In the genomic region with DNA sequence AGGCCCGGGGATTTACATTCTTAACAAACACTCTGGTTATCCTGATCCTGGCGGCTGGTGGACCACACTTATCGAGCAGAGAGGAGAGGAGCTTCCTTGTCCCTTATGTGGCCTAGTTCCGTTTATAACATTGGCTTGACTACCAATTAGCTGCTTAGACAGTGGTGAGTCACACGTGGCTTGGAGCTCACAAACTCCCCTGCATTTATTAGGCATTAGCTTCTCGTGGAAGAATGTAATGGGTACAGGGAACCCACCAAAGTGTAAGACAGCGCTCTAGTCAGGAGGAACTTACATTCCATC, we compare ENCODE assay signal across 17 mouse cellular contexts.
DNase-seq lines count a peak whose midpoint lies in the region; ATAC-seq lines count a peak whose summit lies in the region.
"Had no signal": no experiment of that assay in that cellular context is flagged by ENCODE, and none has a peak within 500 bp of the region (broad histone marks: within the 10 kb centered on the region; RNA-seq: fewer than 3 reads in every experiment).

No protein-coding gene starts in this region.

- ATAC-seq in heart, embryonic 13.5 days (ENCODE audit: extremely low read depth, insufficient number of reproducible peaks, low FRiP score, low TSS enrichment), result no peak
- ATAC-seq in intestine, embryonic 16.5 days, result peak; percentile 31; the same call in 1 of the 2 replicates
- ATAC-seq: midbrain, embryonic 16.5 days had no signal

- DNase-seq in heart, embryonic 10.5 days (ENCODE audit: low spot score), result no peak
- DNase-seq in lung, postnatal 10 days, result peak; percentile 1
- DNase-seq in lung, postnatal 4 days, result no peak
- DNase-seq in cerebellum, adult 9-10 months, result no peak
- DNase-seq in gastrocnemius, adult 8-10 months (ENCODE audit: low spot score in 2 of 2), result no peak
- no peak for DNase-seq in spleen, postnatal 4 days (ENCODE audit: low spot score in 2 of 2)
- DNase-seq: liver, embryonic 13.5 days; thymus, postnatal 14 days had no signal

- H3K4me3 ChIP-seq in heart, embryonic 13.5 days, result no peak overlapping the region
- no peak overlapping the region for H3K4me3 ChIP-seq in heart, embryonic 10.5 days
- H3K4me3 ChIP-seq in intestine, embryonic 16.5 days (ENCODE audit: low read length), result no peak overlapping the region
- H3K4me3 ChIP-seq: forebrain, embryonic 12.5 days; gastrocnemius, adult 2 months; heart, embryonic 12.5 days; hindbrain, embryonic 15.5 days; liver, embryonic 13.5 days; neural tube, embryonic 15.5 days had no signal

- no peak overlapping the region for H3K4me2 ChIP-seq in heart, embryonic 13.5 days
- H3K4me2 ChIP-seq in intestine, embryonic 16.5 days (ENCODE audit: low read depth, low read length), result no peak overlapping the region
- H3K4me2 ChIP-seq: forebrain, embryonic 12.5 days; heart, embryonic 12.5 days; hindbrain, embryonic 15.5 days; liver, embryonic 13.5 days; neural tube, embryonic 15.5 days had no signal

- H3K4me1 ChIP-seq in heart, embryonic 13.5 days, result no peaks in the 10 kb centered on the region
- no peaks in the 10 kb centered on the region for H3K4me1 ChIP-seq in heart, embryonic 10.5 days
- H3K4me1 ChIP-seq in intestine, embryonic 16.5 days (ENCODE audit: control insufficient read depth, insufficient read depth, low read length), result no peaks in the 10 kb centered on the region
- H3K4me1 ChIP-seq: forebrain, embryonic 12.5 days; heart, embryonic 12.5 days; hindbrain, embryonic 15.5 days; liver, embryonic 13.5 days; neural tube, embryonic 15.5 days had no signal

- H3K27ac ChIP-seq in heart, embryonic 13.5 days (replicated peaks), result peak overlapping the region; percentile 15; the same call in 1 of the 2 replicates
- no peak overlapping the region for H3K27ac ChIP-seq in heart, embryonic 10.5 days
- peak overlapping the region; percentile 48 for H3K27ac ChIP-seq in intestine, embryonic 16.5 days (ENCODE audit: low read length)
- H3K27ac ChIP-seq: forebrain, embryonic 12.5 days; gastrocnemius, adult 2 months; hindbrain, embryonic 15.5 days; liver, embryonic 13.5 days; neural tube, embryonic 15.5 days had no signal

- H3K9ac ChIP-seq in heart, embryonic 13.5 days, result no peak overlapping the region
- H3K9ac ChIP-seq in intestine, embryonic 16.5 days (ENCODE audit: low read depth, low read length), result no peak overlapping the region
- H3K9ac ChIP-seq: forebrain, embryonic 12.5 days; heart, embryonic 12.5 days; hindbrain, embryonic 15.5 days; liver, embryonic 13.5 days; neural tube, embryonic 15.5 days had no signal

- H3K36me3 ChIP-seq in heart, embryonic 13.5 days, result no peaks in the 10 kb centered on the region
- no peaks in the 10 kb centered on the region for H3K36me3 ChIP-seq in heart, embryonic 10.5 days
- no peaks in the 10 kb centered on the region for H3K36me3 ChIP-seq in intestine, embryonic 16.5 days (ENCODE audit: control insufficient read depth, insufficient read depth, low read length)
- H3K36me3 ChIP-seq: forebrain, embryonic 12.5 days; heart, embryonic 12.5 days; hindbrain, embryonic 15.5 days; liver, embryonic 13.5 days; neural tube, embryonic 15.5 days had no signal

- H3K27me3 ChIP-seq in heart, embryonic 13.5 days (replicated peaks), result no peaks in the 10 kb centered on the region; the same call in 1 of the 2 replicates
- peaks cover 4% of the 10 kb centered on the region; the same call in 1 of the 2 replicates for H3K27me3 ChIP-seq in heart, embryonic 10.5 days (ENCODE audit: insufficient read depth, poor library complexity, severe bottlenecking)
- H3K27me3 ChIP-seq in intestine, embryonic 16.5 days (replicated peaks; ENCODE audit: control insufficient read depth, insufficient read depth, low read length), result no peaks in the 10 kb centered on the region
- H3K27me3 ChIP-seq: CH12.LX; forebrain, embryonic 12.5 days; heart, embryonic 12.5 days; hindbrain, embryonic 15.5 days; liver, embryonic 13.5 days; neural tube, embryonic 15.5 days had no signal

- 41% methylated on average over 7 of the region's 7 CpGs for WGBS in heart, embryonic 13.5 days
- 31% methylated on average over 7 of the region's 7 CpGs for WGBS in heart, embryonic 10.5 days
- WGBS in intestine, embryonic 16.5 days, result 43% methylated on average over 7 of the region's 7 CpGs

- no peaks in the 10 kb centered on the region for H3K9me3 ChIP-seq in heart, embryonic 13.5 days
- H3K9me3 ChIP-seq in heart, embryonic 10.5 days, result no peaks in the 10 kb centered on the region
- H3K9me3 ChIP-seq in intestine, embryonic 16.5 days (ENCODE audit: control insufficient read depth, low read length), result no peaks in the 10 kb centered on the region
- H3K9me3 ChIP-seq: forebrain, embryonic 12.5 days; heart, embryonic 12.5 days; hindbrain, embryonic 15.5 days; liver, embryonic 13.5 days; neural tube, embryonic 15.5 days had no signal
